Mouse (Mus musculus): ENCODE measurements around the gene Heatr6. TPM values are rescaled to one million over a fixed set of nuclear protein-coding genes. Genes with fewer than 3 reads are reported as not detected.
A peak's percentile ranks its signal among the peaks of the same experiment; 100 is the strongest.

Gene Heatr6
- polyA plus RNA-seq, 1 experiment: 35.0 TPM

GRCm38 (mm10) chr11:83743525-83743924 is 10.0 kb upstream of the Heatr6 start:
- no peaks in the 10 kb centered on the region for H3K4me1 ChIP-seq (replicated peaks; ENCODE audit: control insufficient read depth, insufficient read depth, low read length)
- TF ChIP-seq POLR2A (IDR thresholded peaks at IDR 0.05; ENCODE audit: control insufficient read depth, extremely low read depth, insufficient read depth, low read length, poor library complexity): no peak
- no peak for TF ChIP-seq CTCF (IDR thresholded peaks at IDR 0.05; ENCODE audit: borderline replicate concordance, control insufficient read depth, extremely low read depth, insufficient read depth, low read length, poor library complexity)
- H3K27ac ChIP-seq (ENCODE audit: control insufficient read depth, insufficient read depth, low read length): no peak overlapping the region
- no peaks in the 10 kb centered on the region for H3K27me3 ChIP-seq (ENCODE audit: control insufficient read depth, insufficient read depth, low read length)
- no peaks in the 10 kb centered on the region for H3K36me3 ChIP-seq (ENCODE audit: control insufficient read depth, insufficient read depth, low read length)
- WGBS: 78% methylated on average over 3 of the region's 3 CpGs
- DNase-seq: no peak
- no peak overlapping the region for H3K4me3 ChIP-seq (ENCODE audit: control insufficient read depth, insufficient read depth, low read length)

DNA sequence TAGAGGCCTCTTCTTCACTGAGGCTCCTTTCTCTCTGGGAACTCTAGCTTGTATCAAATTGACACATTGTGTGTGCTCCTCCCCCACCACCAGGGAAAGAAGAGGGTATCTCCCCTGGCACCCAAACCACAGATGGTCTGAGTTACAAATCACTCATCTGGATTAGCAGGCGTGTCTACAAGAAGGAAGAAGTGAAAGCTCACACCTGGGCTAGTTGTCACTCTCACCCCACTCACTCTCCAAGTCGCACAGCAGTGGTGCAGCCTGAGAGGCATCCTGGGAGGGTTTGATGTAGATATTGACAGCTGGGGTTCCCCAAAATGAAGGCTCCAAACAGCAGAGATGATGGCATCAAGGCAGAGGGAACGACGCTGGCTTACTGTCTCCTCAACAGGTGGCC is 7.3 kb upstream of the Heatr6 start:
- WGBS: 29% methylated on average over 4 of the region's 4 CpGs
- Histone ChIP-seq H3K4me3 (ENCODE audit: control insufficient read depth, insufficient read depth, low read length) (no peak overlapping the region), H3K4me1 (replicated peaks; ENCODE audit: control insufficient read depth, insufficient read depth, low read length) (no peaks in the 10 kb centered on the region), H3K27me3 (ENCODE audit: control insufficient read depth, insufficient read depth, low read length) (no peaks in the 10 kb centered on the region), H3K36me3 (ENCODE audit: control insufficient read depth, insufficient read depth, low read length) (no peaks in the 10 kb centered on the region), H3K27ac (ENCODE audit: control insufficient read depth, insufficient read depth, low read length) (no peak overlapping the region)
- no peak for DNase-seq
- no peak for TF ChIP-seq CTCF (IDR thresholded peaks at IDR 0.05; ENCODE audit: borderline replicate concordance, control insufficient read depth, extremely low read depth, insufficient read depth, low read length, poor library complexity)
- TF ChIP-seq POLR2A (IDR thresholded peaks at IDR 0.05; ENCODE audit: control insufficient read depth, extremely low read depth, insufficient read depth, low read length, poor library complexity): no peak

DNA sequence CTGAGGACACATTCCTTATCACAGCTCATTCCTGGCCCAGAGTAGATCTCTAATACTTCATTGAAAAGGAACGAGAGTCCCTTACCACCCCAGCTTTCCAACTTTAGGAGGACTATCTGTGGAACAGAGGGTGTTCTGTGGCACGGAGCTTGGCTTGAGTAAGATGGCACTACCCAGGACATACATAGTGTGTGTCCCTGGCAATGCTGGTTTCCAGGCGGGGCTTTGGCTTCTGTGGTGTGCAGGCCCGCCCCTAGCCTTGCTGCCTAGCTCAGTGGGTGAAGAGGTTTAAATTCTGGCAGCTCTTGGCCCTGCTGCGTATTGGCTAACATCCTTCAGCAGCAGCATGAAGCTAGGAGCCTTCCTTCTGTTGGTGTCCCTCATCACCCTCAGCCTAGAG is 6.8 kb upstream of the Heatr6 start, which contains the start of gene Wfdc21:
Gene Wfdc21, plus strand, starts transcription at position 260 of the 400 bp plus-strand sequence.
- H3K4me3 ChIP-seq (ENCODE audit: control insufficient read depth, insufficient read depth, low read length): no peak within 1 kb of the TSS
- TF ChIP-seq CTCF (IDR thresholded peaks at IDR 0.05; ENCODE audit: borderline replicate concordance, control insufficient read depth, extremely low read depth, insufficient read depth, low read length, poor library complexity): no peak
- TF ChIP-seq POLR2A (IDR thresholded peaks at IDR 0.05; ENCODE audit: control insufficient read depth, extremely low read depth, insufficient read depth, low read length, poor library complexity): no peak
- DNase-seq: no peak
- no peaks in the 10 kb centered on the region for H3K27me3 ChIP-seq (ENCODE audit: control insufficient read depth, insufficient read depth, low read length)
- no peaks in the 10 kb centered on the region for H3K4me1 ChIP-seq (replicated peaks; ENCODE audit: control insufficient read depth, insufficient read depth, low read length)
- no peaks in the 10 kb centered on the region for H3K36me3 ChIP-seq (ENCODE audit: control insufficient read depth, insufficient read depth, low read length)
- 78% methylated on average over 5 of the region's 5 CpGs for WGBS
- H3K27ac ChIP-seq (ENCODE audit: control insufficient read depth, insufficient read depth, low read length): no peak within 1 kb of the TSS

DNA sequence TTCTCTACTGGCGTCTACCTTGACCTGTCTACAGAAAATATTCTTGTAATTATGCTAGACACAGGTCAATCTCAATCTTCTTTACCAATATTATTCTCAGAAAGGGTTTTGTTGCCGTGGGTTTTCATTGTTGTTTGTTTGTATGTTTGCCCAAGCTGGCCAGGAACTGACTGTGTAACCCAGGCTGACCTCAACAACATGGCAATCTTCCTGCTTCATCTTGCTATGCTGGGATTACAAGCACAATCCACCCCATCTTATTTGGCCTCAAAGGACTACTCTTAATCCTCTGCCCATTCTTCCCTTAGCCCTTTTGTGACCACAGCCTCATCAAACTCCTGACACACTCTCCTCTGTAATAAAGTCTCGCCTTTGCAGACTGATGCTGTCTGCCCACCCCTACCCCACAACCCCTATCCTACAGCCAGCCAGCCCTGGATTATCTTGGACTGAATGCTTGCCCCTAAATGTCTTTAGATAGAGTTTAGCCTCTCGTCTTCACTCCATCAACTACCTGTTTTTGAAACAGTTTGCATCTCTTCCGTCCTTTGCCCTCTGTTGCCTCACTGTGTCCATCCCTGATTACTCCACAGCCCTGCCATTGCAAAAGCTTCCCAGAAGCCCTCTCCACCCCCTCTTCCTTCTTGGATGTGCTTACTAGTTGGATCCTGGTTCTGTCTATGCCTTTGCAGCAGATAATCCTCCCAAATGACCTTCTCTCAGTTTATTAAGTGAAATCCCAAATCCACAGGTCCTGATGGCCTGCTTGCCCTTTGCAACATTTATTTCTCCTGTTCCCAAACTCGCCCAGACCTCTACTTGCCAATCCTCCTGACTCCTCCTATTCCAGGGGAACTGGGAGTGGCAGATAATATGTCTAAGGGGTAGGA is 5.9 kb upstream of the Heatr6 start:
- H3K4me3 ChIP-seq (ENCODE audit: control insufficient read depth, insufficient read depth, low read length): no peak overlapping the region
- H3K36me3 ChIP-seq (ENCODE audit: control insufficient read depth, insufficient read depth, low read length): no peaks in the 10 kb centered on the region
- no peaks in the 10 kb centered on the region for H3K27me3 ChIP-seq (ENCODE audit: control insufficient read depth, insufficient read depth, low read length)
- 91% methylated on average over 6 of the region's 6 CpGs for WGBS
- no peak overlapping the region for H3K27ac ChIP-seq (ENCODE audit: control insufficient read depth, insufficient read depth, low read length)
- H3K4me1 ChIP-seq (replicated peaks; ENCODE audit: control insufficient read depth, insufficient read depth, low read length): no peaks in the 10 kb centered on the region
- no peak for DNase-seq
- no peak for TF ChIP-seq POLR2A (IDR thresholded peaks at IDR 0.05; ENCODE audit: control insufficient read depth, extremely low read depth, insufficient read depth, low read length, poor library complexity)
- no peak for TF ChIP-seq CTCF (IDR thresholded peaks at IDR 0.05; ENCODE audit: borderline replicate concordance, control insufficient read depth, extremely low read depth, insufficient read depth, low read length, poor library complexity)

- Histone ChIP-seq H3K27me3 (ENCODE audit: control insufficient read depth, insufficient read depth, low read length) (no peaks in the 10 kb centered on the region), H3K4me3 (ENCODE audit: control insufficient read depth, insufficient read depth, low read length) (peak overlapping the region; percentile 68), H3K27ac (ENCODE audit: control insufficient read depth, insufficient read depth, low read length) (no peak overlapping the region), H3K4me1 (replicated peaks; ENCODE audit: control insufficient read depth, insufficient read depth, low read length) (peaks cover 4% of the 10 kb centered on the region; the same call in 1 of the 2 replicates), H3K36me3 (ENCODE audit: control insufficient read depth, insufficient read depth, low read length) (peaks cover 26% of the 10 kb centered on the region)
- WGBS: 14% methylated on average over 8 of the region's 8 CpGs
- TF ChIP-seq CTCF (IDR thresholded peaks at IDR 0.05; ENCODE audit: borderline replicate concordance, control insufficient read depth, extremely low read depth, insufficient read depth, low read length, poor library complexity) (no peak), POLR2A (IDR thresholded peaks at IDR 0.05; ENCODE audit: control insufficient read depth, extremely low read depth, insufficient read depth, low read length, poor library complexity) (no peak)
- no peak for DNase-seq
Measured at GRCm38 (mm10) chr11:83754227-83754626, 731 bp downstream of the Heatr6 start.

GRCm38 (mm10) chr11:83767306-83767705 is 13.8 kb downstream of the Heatr6 start:
- H3K27ac ChIP-seq (ENCODE audit: control insufficient read depth, insufficient read depth, low read length): no peak overlapping the region
- DNase-seq: no peak
- no peaks in the 10 kb centered on the region for H3K27me3 ChIP-seq (ENCODE audit: control insufficient read depth, insufficient read depth, low read length)
- H3K4me3 ChIP-seq (ENCODE audit: control insufficient read depth, insufficient read depth, low read length): no peak overlapping the region
- H3K36me3 ChIP-seq (ENCODE audit: control insufficient read depth, insufficient read depth, low read length): peaks cover 74% of the 10 kb centered on the region
- TF ChIP-seq CTCF (IDR thresholded peaks at IDR 0.05; ENCODE audit: borderline replicate concordance, control insufficient read depth, extremely low read depth, insufficient read depth, low read length, poor library complexity): no peak
- TF ChIP-seq POLR2A (IDR thresholded peaks at IDR 0.05; ENCODE audit: control insufficient read depth, extremely low read depth, insufficient read depth, low read length, poor library complexity): no peak
- no peaks in the 10 kb centered on the region for H3K4me1 ChIP-seq (replicated peaks; ENCODE audit: control insufficient read depth, insufficient read depth, low read length)
- WGBS: 89% methylated on average over 9 of the region's 9 CpGs
